Mouse (Mus musculus) cerebellum, adult 2 months (tissue): ENCODE measurements around the gene Dnajc25.

ENCODE experiments used
- CTCF ChIP-seq: fragments of 200-500 bp; IDR thresholded peaks from 2 replicates; pipeline ENCODE4 v1.5.1; 2011; ENCODE audit warnings: low read depth, mild to moderate bottlenecking, control low read depth, low read length, moderate library complexity, borderline replicate concordance; ENCODE audit not compliant: insufficient read depth
- POLR2A ChIP-seq: fragments of 200-500 bp; IDR thresholded peaks from 2 replicates; pipeline ENCODE4 v1.6.1; 2011; ENCODE audit warnings: low read length, control low read depth, borderline replicate concordance; ENCODE audit not compliant: insufficient read depth

DNA sequence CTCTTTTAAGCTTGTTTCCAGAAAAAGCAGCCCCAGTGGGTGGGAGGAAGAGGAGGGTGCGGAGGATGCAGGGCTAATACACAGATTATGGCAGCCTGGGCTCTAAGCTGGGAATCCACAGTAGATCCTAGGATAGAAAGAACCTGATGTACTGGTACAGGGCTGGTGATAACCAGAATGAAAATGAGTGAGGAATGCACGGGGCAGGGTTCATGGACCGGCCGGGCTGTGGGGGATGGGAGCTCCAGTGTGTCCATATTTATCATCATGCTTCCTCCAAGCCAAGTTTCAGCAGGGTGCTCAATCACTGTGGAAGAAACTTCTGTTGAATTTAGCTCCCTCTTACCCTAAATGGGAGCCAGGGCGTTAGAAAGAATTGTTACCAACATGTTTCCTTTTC is 2.2 kb downstream of the Dnajc25 start:
- no peak for TF ChIP-seq CTCF
- no peak for TF ChIP-seq POLR2A
